Mouse (Mus musculus) hindbrain, embryonic 11.5 days (tissue): ENCODE results near the gene Snn. TPM values are rescaled to one million over a fixed set of nuclear protein-coding genes. Genes with fewer than 3 reads are reported as not detected.

Source experiments
- ATAC-seq: fragments of 200-750 bp; cut with Nextera tagmentation; 2 replicates; pipeline ENCODE4 v1.8.0; 2017; ENCODE audit warnings: mild to moderate bottlenecking, moderate TSS enrichment, moderate library complexity; ENCODE audit not compliant: low FRiP score
- DNase-seq: peaks from one replicate; pipeline ENCODE4 v3.0.0-alpha.2; 2015; ENCODE audit warnings: low spot score
- H3K27ac ChIP-seq: fragments of 300-500 bp; sonication (generic); 2 replicates; pipeline ENCODE4 v1.5.1; 2014; ENCODE audit warnings: mild to moderate bottlenecking, low read depth, low read length
- H3K27me3 ChIP-seq: fragments of 300-500 bp; sonication (generic); 2 replicates; pipeline ENCODE4 v1.6.1; 2014; ENCODE audit warnings: mild to moderate bottlenecking, low read length, moderate library complexity, mixed read lengths; ENCODE audit not compliant: control insufficient read depth, insufficient read depth
- H3K36me3 ChIP-seq: fragments of 300-500 bp; sonication (generic); 2 replicates; pipeline ENCODE4 v1.6.1; 2014; ENCODE audit warnings: mild to moderate bottlenecking, low read length, moderate library complexity, mixed read lengths; ENCODE audit not compliant: control insufficient read depth, insufficient read depth
- H3K4me1 ChIP-seq: fragments of 300-500 bp; sonication (generic); replicated peaks from 2 replicates; pipeline ENCODE4 v1.6.1; 2014; ENCODE audit warnings: low read length, mixed read lengths; ENCODE audit not compliant: control insufficient read depth, insufficient read depth
- H3K4me2 ChIP-seq: fragments of 300-500 bp; sonication (generic); replicated peaks from 2 replicates; pipeline ENCODE4 v1.6.1; 2014; ENCODE audit warnings: mild to moderate bottlenecking, low read depth, low read length
- H3K4me3 ChIP-seq: fragments of 300-500 bp; sonication (generic); 2 replicates; pipeline ENCODE4 v1.5.1; 2014; ENCODE audit warnings: low read depth, low read length
- H3K9ac ChIP-seq: fragments of 300-500 bp; sonication (generic); 2 replicates; pipeline ENCODE4 v1.6.1; 2014; ENCODE audit warnings: low read depth, low read length
- H3K9me3 ChIP-seq: fragments of 300-500 bp; sonication (generic); 2 replicates; pipeline ENCODE4 v1.6.1; 2016; ENCODE audit warnings: low read length; ENCODE audit not compliant: control insufficient read depth
- WGBS: fragments of 180-500 bp; shearing (Covaris S2); extraction: QIAGEN DNeasy Blood & Tissue Kit; methylation state at CpG from one replicate; pipeline ENCODE4 v1.1.7; 2014; 5-methylcytosine and 5-hydroxymethylcytosine counted together
- polyA plus RNA-seq: library from polyadenylated mRNA; unstranded; fragments of >200 nt; fragmentation: Nextera tagmentation; extraction: Ambion mirVana; gene quantifications from 2 replicates; pipeline ENCODE4 v1.2.1, GENCODE M21; 2014

The Snn gene
- polyA plus RNA-seq, 1 experiment from 2014 or later = 96.5 TPM

GRCm38 (mm10) chr16:11055916-11056315, 4.8 kb upstream of the Snn start:
- no peak overlapping the region for H3K4me2 ChIP-seq
- H3K4me1 ChIP-seq = no peaks in the 10 kb centered on the region
- no peak for DNase-seq
- ATAC-seq = no peak
- 82% methylated on average over 5 of the region's 5 CpGs for WGBS
- H3K36me3 ChIP-seq = no peaks in the 10 kb centered on the region
- H3K27ac ChIP-seq = no peak overlapping the region
- H3K27me3 ChIP-seq = no peaks in the 10 kb centered on the region
- no peak overlapping the region for H3K4me3 ChIP-seq
- H3K9me3 ChIP-seq = no peaks in the 10 kb centered on the region
- H3K9ac ChIP-seq = no peak overlapping the region

GRCm38 (mm10) chr16:11062794-11063721, 2.3 kb downstream of the Snn start:
- DNase-seq (peak; percentile 62), ATAC-seq (peak; percentile 21; the same call in 1 of the 2 replicates)
- Histone ChIP-seq H3K4me1 (peaks cover 6% of the 10 kb centered on the region), H3K9ac (peak overlapping the region; percentile 15; the same call in 1 of the 2 replicates), H3K27ac (peak overlapping the region; percentile 71), H3K36me3 (no peaks in the 10 kb centered on the region), H3K4me3 (no peak overlapping the region), H3K27me3 (no peaks in the 10 kb centered on the region), H3K4me2 (peak overlapping the region; percentile 11; the same call in 1 of the 2 replicates), H3K9me3 (no peaks in the 10 kb centered on the region)
- WGBS = 26% methylated on average over 13 of the region's 13 CpGs

DNA sequence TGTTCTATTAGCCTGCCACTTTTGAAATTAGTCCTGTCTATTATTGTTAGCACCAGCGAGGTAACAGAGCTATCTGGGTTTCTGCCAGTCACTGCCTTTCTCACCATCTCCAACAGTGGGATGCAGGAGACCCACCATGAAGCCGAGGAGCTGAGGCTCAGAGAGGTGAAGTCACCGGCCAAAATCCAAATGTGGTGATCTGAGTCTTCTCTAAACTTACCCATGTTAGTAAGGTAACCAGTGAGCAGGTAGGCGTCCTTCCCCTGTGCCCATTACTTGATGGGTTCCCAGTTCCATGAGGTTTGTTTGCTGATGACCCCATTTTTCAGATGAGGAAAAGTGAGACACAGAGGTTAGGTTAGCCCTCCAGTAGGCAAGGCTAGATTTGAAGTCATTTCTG, 3.6 kb downstream of the Snn start:
- Histone ChIP-seq H3K9ac (no peak overlapping the region), H3K4me2 (no peak overlapping the region), H3K4me3 (no peak overlapping the region), H3K27ac (no peak overlapping the region), H3K4me1 (peaks cover 10% of the 10 kb centered on the region), H3K36me3 (no peaks in the 10 kb centered on the region), H3K9me3 (no peaks in the 10 kb centered on the region), H3K27me3 (no peaks in the 10 kb centered on the region)
- DNase-seq (no peak), ATAC-seq (no peak)
- WGBS = 95% methylated on average over 4 of the region's 4 CpGs

- H3K27ac ChIP-seq = no peak overlapping the region
- H3K4me3 ChIP-seq = no peak overlapping the region
- H3K4me1 ChIP-seq = peaks cover 12% of the 10 kb centered on the region
- no peak overlapping the region for H3K4me2 ChIP-seq
- ATAC-seq (no peak), DNase-seq (no peak)
- no peak overlapping the region for H3K9ac ChIP-seq
- no peaks in the 10 kb centered on the region for H3K9me3 ChIP-seq
- no peaks in the 10 kb centered on the region for H3K36me3 ChIP-seq
- WGBS = 90% methylated on average over 6 of the region's 6 CpGs
- no peaks in the 10 kb centered on the region for H3K27me3 ChIP-seq
Measured at GRCm38 (mm10) chr16:11064742-11065141, 4.0 kb downstream of the Snn start.

- whole genome bisulfite sequencing = 64% methylated on average over 5 of the region's 5 CpGs
- H3K27ac ChIP-seq = peak overlapping the region; percentile 98; the same call in 1 of the 2 replicates
- H3K9me3 ChIP-seq = no peaks in the 10 kb centered on the region
- H3K4me3 ChIP-seq = peak overlapping the region; percentile 84
- H3K4me1 ChIP-seq = peaks cover 12% of the 10 kb centered on the region
- DNase-seq (peak; percentile 37), ATAC-seq (peak; percentile 12; the same call in 1 of the 2 replicates)
- H3K27me3 ChIP-seq = no peaks in the 10 kb centered on the region
- peak overlapping the region; percentile 74 for H3K4me2 ChIP-seq
- peak overlapping the region; percentile 97 for H3K9ac ChIP-seq
- H3K36me3 ChIP-seq = no peaks in the 10 kb centered on the region
Measured at GRCm38 (mm10) chr16:11065431-11065830, 4.7 kb downstream of the Snn start.

- Histone ChIP-seq H3K27ac (peak within 1 kb of the TSS; percentile 98), H3K4me3 (peak within 1 kb of the TSS; percentile 84), H3K27me3 (no peaks in the 10 kb centered on the region), H3K9ac (peak within 1 kb of the TSS; percentile 97), H3K4me1 (peaks cover 12% of the 10 kb centered on the region), H3K36me3 (no peaks in the 10 kb centered on the region), H3K9me3 (no peaks in the 10 kb centered on the region), H3K4me2 (peak within 1 kb of the TSS; percentile 74)
- ATAC-seq (peak; percentile 96), DNase-seq (peak; percentile 100)
- WGBS = under 1% methylated on average over 72 of the region's 78 CpGs
Measured at GRCm38 (mm10) chr16:11066029-11066832, 5.5 kb downstream of the Snn start, which contains the start of gene Litaf. Gene Litaf (minus strand): TSS chr16:11066157.

GRCm38 (mm10) chr16:11066833-11067191, 6.1 kb downstream of the Snn start:
- DNase-seq (peak; percentile 77), ATAC-seq (peak; percentile 45)
- 0% methylated on average over 22 of the region's 22 CpGs for WGBS
- H3K27ac ChIP-seq = peak overlapping the region; percentile 98
- peak overlapping the region; percentile 97 for H3K9ac ChIP-seq
- no peaks in the 10 kb centered on the region for H3K9me3 ChIP-seq
- no peaks in the 10 kb centered on the region for H3K27me3 ChIP-seq
- 0 out of 2 replicates have a peak, but pooled peaks cover under 1% of the 10 kb centered on the region for H3K36me3 ChIP-seq
- peak overlapping the region; percentile 84 for H3K4me3 ChIP-seq
- H3K4me2 ChIP-seq = peak overlapping the region; percentile 74
- H3K4me1 ChIP-seq = peaks cover 12% of the 10 kb centered on the region

DNA sequence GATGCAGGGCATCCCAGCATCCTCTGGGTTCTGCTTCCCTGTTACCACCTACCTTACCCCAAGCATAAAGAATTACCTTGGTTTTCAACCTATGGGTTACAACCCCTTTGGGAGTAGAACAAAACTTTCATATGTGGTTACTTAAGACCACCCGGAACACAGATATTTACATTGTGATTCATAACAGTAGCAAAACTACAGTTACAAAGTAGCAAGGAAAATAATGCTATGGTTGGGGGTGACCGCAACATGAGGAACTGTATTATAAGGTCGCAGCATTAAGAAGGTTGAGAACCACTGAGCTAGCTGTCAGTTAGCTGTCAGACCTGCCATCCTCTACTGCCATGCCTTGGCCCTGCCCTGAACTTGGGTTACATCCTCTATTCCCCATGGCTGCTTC, 7.9 kb downstream of the Snn start:
- no peak for ATAC-seq
- Histone ChIP-seq H3K36me3 (peaks cover 7% of the 10 kb centered on the region; the same call in 1 of the 2 replicates), H3K9ac (no peak overlapping the region), H3K27me3 (no peaks in the 10 kb centered on the region), H3K4me3 (no peak overlapping the region), H3K4me1 (peaks cover 8% of the 10 kb centered on the region), H3K9me3 (no peaks in the 10 kb centered on the region), H3K27ac (no peak overlapping the region), H3K4me2 (peak overlapping the region; percentile 74; the same call in 1 of the 2 replicates)
- no peak for DNase-seq
- WGBS = 99% methylated on average over 3 of the region's 3 CpGs
